Mouse (Mus musculus): ENCODE results near the gene Cubn. TPM values are rescaled to one million over a fixed set of nuclear protein-coding genes. Genes with fewer than 3 reads are reported as not detected.

Gene Cubn
- polyA plus RNA-seq, 1 experiment from 2014 or later, result 0.30 TPM

GRCm38 (mm10) chr2:13522106-13522505 lies 30.5 kb upstream of the Cubn start:
- no peaks in the 10 kb centered on the region for H3K9me3 ChIP-seq
- no peak overlapping the region for H3K4me2 ChIP-seq
- H3K36me3 ChIP-seq, result no peaks in the 10 kb centered on the region
- WGBS, result 34% methylated on average over 8 of the region's 8 CpGs
- no peak overlapping the region for H3K27ac ChIP-seq (replicated peaks)
- no peak for ATAC-seq (ENCODE audit: low FRiP score, low read depth)
- H3K27me3 ChIP-seq, result no peaks in the 10 kb centered on the region
- H3K9ac ChIP-seq, result no peak overlapping the region
- H3K4me3 ChIP-seq, result no peak overlapping the region
- H3K4me1 ChIP-seq (replicated peaks), result 0 out of 2 replicates have a peak, but pooled peaks cover 2% of the 10 kb centered on the region

- Histone ChIP-seq H3K27ac (replicated peaks) (no peak overlapping the region), H3K36me3 (peaks cover 14% of the 10 kb centered on the region; the same call in 1 of the 2 replicates), H3K9ac (no peak overlapping the region), H3K4me1 (replicated peaks) (no peaks in the 10 kb centered on the region), H3K9me3 (no peaks in the 10 kb centered on the region), H3K27me3 (no peaks in the 10 kb centered on the region), H3K4me2 (no peak overlapping the region), H3K4me3 (no peak overlapping the region)
- 57% methylated on average over 4 of the region's 4 CpGs for WGBS
- no peak for ATAC-seq (ENCODE audit: low FRiP score, low read depth)
Measured at GRCm38 (mm10) chr2:13514949-13515348, 23.3 kb upstream of the Cubn start.

- 91% methylated on average over 2 of the region's 2 CpGs for WGBS
- Histone ChIP-seq H3K27ac (replicated peaks) (no peak overlapping the region), H3K4me3 (no peak overlapping the region), H3K9ac (no peak overlapping the region), H3K4me2 (no peak overlapping the region), H3K36me3 (no peaks in the 10 kb centered on the region), H3K27me3 (no peaks in the 10 kb centered on the region), H3K9me3 (no peaks in the 10 kb centered on the region), H3K4me1 (replicated peaks) (no peaks in the 10 kb centered on the region)
- ATAC-seq (ENCODE audit: low FRiP score, low read depth), result no peak
Measured at GRCm38 (mm10) chr2:13502717-13503116, 11.1 kb upstream of the Cubn start.

GRCm38 (mm10) chr2:13501553-13501952 lies 9.9 kb upstream of the Cubn start:
- Histone ChIP-seq H3K4me2 (no peak overlapping the region), H3K9ac (no peak overlapping the region), H3K4me1 (replicated peaks) (no peaks in the 10 kb centered on the region), H3K27me3 (no peaks in the 10 kb centered on the region), H3K27ac (replicated peaks) (no peak overlapping the region), H3K4me3 (no peak overlapping the region), H3K36me3 (no peaks in the 10 kb centered on the region), H3K9me3 (no peaks in the 10 kb centered on the region)
- ATAC-seq (ENCODE audit: low FRiP score, low read depth), result no peak
- WGBS, result 28% methylated on average over 5 of the region's 5 CpGs

GRCm38 (mm10) chr2:13500298-13500999 lies 8.8 kb upstream of the Cubn start:
- 28% methylated on average over 5 of the region's 5 CpGs for WGBS
- no peaks in the 10 kb centered on the region for H3K9me3 ChIP-seq
- peak; percentile 71 for ATAC-seq (ENCODE audit: low FRiP score, low read depth)

GRCm38 (mm10) chr2:13499196-13499595 lies 7.6 kb upstream of the Cubn start:
- 81% methylated on average over 7 of the region's 7 CpGs for WGBS
- H3K9me3 ChIP-seq, result no peaks in the 10 kb centered on the region
- no peak overlapping the region for H3K4me3 ChIP-seq

More at GRCm38 (mm10) chr2:13500298-13500999, 8.8 kb upstream of the Cubn start:
- Histone ChIP-seq H3K4me3 (no peak overlapping the region), H3K36me3 (no peaks in the 10 kb centered on the region), H3K27ac (replicated peaks) (no peak overlapping the region), H3K4me1 (replicated peaks) (no peaks in the 10 kb centered on the region), H3K9ac (no peak overlapping the region), H3K4me2 (no peak overlapping the region), H3K27me3 (no peaks in the 10 kb centered on the region)

GRCm38 (mm10) chr2:13496087-13496486 lies 4.5 kb upstream of the Cubn start:
- Histone ChIP-seq H3K4me1 (replicated peaks) (no peaks in the 10 kb centered on the region), H3K9ac (no peak overlapping the region)
- ATAC-seq (ENCODE audit: low FRiP score, low read depth), result no peak

More at GRCm38 (mm10) chr2:13499196-13499595, 7.6 kb upstream of the Cubn start:
- H3K4me2 ChIP-seq, result no peak overlapping the region
- no peaks in the 10 kb centered on the region for H3K36me3 ChIP-seq
- no peak overlapping the region for H3K27ac ChIP-seq (replicated peaks)
- H3K4me1 ChIP-seq (replicated peaks), result no peaks in the 10 kb centered on the region
- no peak for ATAC-seq (ENCODE audit: low FRiP score, low read depth)
- H3K9ac ChIP-seq, result no peak overlapping the region
- no peaks in the 10 kb centered on the region for H3K27me3 ChIP-seq

GRCm38 (mm10) chr2:13492927-13493326 lies 1.3 kb upstream of the Cubn start:
- Histone ChIP-seq H3K4me1 (replicated peaks) (no peaks in the 10 kb centered on the region), H3K27me3 (no peaks in the 10 kb centered on the region)

More at GRCm38 (mm10) chr2:13496087-13496486, 4.5 kb upstream of the Cubn start:
- H3K4me2 ChIP-seq, result no peak overlapping the region
- no peak overlapping the region for H3K4me3 ChIP-seq
- 77% methylated on average over 2 of the region's 2 CpGs for WGBS
- no peaks in the 10 kb centered on the region for H3K27me3 ChIP-seq
- H3K27ac ChIP-seq (replicated peaks), result no peak overlapping the region
- no peaks in the 10 kb centered on the region for H3K9me3 ChIP-seq
- H3K36me3 ChIP-seq, result no peaks in the 10 kb centered on the region

GRCm38 (mm10) chr2:13490480-13490879 lies 1.1 kb downstream of the Cubn start:
- WGBS, result 95% methylated on average over 2 of the region's 2 CpGs
- Histone ChIP-seq H3K9me3 (no peaks in the 10 kb centered on the region), H3K36me3 (no peaks in the 10 kb centered on the region), H3K27ac (replicated peaks) (no peak overlapping the region), H3K9ac (no peak overlapping the region), H3K4me1 (replicated peaks) (no peaks in the 10 kb centered on the region), H3K27me3 (no peaks in the 10 kb centered on the region), H3K4me2 (no peak overlapping the region), H3K4me3 (no peak overlapping the region)
- no peak for ATAC-seq (ENCODE audit: low FRiP score, low read depth)

More at GRCm38 (mm10) chr2:13492927-13493326, 1.3 kb upstream of the Cubn start:
- no peaks in the 10 kb centered on the region for H3K36me3 ChIP-seq
- H3K9ac ChIP-seq, result no peak overlapping the region
- H3K9me3 ChIP-seq, result no peaks in the 10 kb centered on the region
- H3K4me2 ChIP-seq, result no peak overlapping the region
- WGBS, result 77% methylated on average over 4 of the region's 4 CpGs
- ATAC-seq (ENCODE audit: low FRiP score, low read depth), result no peak
- H3K4me3 ChIP-seq, result no peak overlapping the region
- H3K27ac ChIP-seq (replicated peaks), result no peak overlapping the region

GRCm38 (mm10) chr2:13486470-13486869 lies 5.1 kb downstream of the Cubn start:
- ATAC-seq (ENCODE audit: low FRiP score, low read depth), result no peak
- 79% methylated on average over 8 of the region's 8 CpGs for WGBS
- no peak overlapping the region for H3K27ac ChIP-seq (replicated peaks)
- no peak overlapping the region for H3K9ac ChIP-seq
- H3K4me2 ChIP-seq, result no peak overlapping the region
- no peaks in the 10 kb centered on the region for H3K27me3 ChIP-seq
- no peaks in the 10 kb centered on the region for H3K4me1 ChIP-seq (replicated peaks)
- H3K36me3 ChIP-seq, result no peaks in the 10 kb centered on the region
- H3K4me3 ChIP-seq, result no peak overlapping the region
- no peaks in the 10 kb centered on the region for H3K9me3 ChIP-seq

GRCm38 (mm10) chr2:13484566-13484965 lies 7.0 kb downstream of the Cubn start:
- WGBS, result 79% methylated on average over 3 of the region's 3 CpGs
- no peak for ATAC-seq (ENCODE audit: low FRiP score, low read depth)

GRCm38 (mm10) chr2:13480744-13481143 lies 10.9 kb downstream of the Cubn start:
- no peak overlapping the region for H3K27ac ChIP-seq (replicated peaks)
- H3K9ac ChIP-seq, result no peak overlapping the region
- WGBS, result 90% methylated on average over 2 of the region's 2 CpGs
- no peaks in the 10 kb centered on the region for H3K27me3 ChIP-seq
- ATAC-seq (ENCODE audit: low FRiP score, low read depth), result no peak
- H3K4me1 ChIP-seq (replicated peaks), result no peaks in the 10 kb centered on the region
- no peak overlapping the region for H3K4me2 ChIP-seq
- no peak overlapping the region for H3K4me3 ChIP-seq
- H3K9me3 ChIP-seq, result no peaks in the 10 kb centered on the region
- no peaks in the 10 kb centered on the region for H3K36me3 ChIP-seq

More at GRCm38 (mm10) chr2:13484566-13484965, 7.0 kb downstream of the Cubn start:
- no peaks in the 10 kb centered on the region for H3K9me3 ChIP-seq
- no peak overlapping the region for H3K9ac ChIP-seq
- H3K27me3 ChIP-seq, result no peaks in the 10 kb centered on the region
- no peaks in the 10 kb centered on the region for H3K36me3 ChIP-seq
- no peak overlapping the region for H3K4me2 ChIP-seq
- no peaks in the 10 kb centered on the region for H3K4me1 ChIP-seq (replicated peaks)
- no peak overlapping the region for H3K27ac ChIP-seq (replicated peaks)
- no peak overlapping the region for H3K4me3 ChIP-seq

- H3K9me3 ChIP-seq, result no peaks in the 10 kb centered on the region
- H3K36me3 ChIP-seq, result no peaks in the 10 kb centered on the region
- H3K27me3 ChIP-seq, result no peaks in the 10 kb centered on the region
- no peak overlapping the region for H3K4me3 ChIP-seq
- H3K4me1 ChIP-seq (replicated peaks), result no peaks in the 10 kb centered on the region
- no peak overlapping the region for H3K4me2 ChIP-seq
- no peak overlapping the region for H3K9ac ChIP-seq
- ATAC-seq (ENCODE audit: low FRiP score, low read depth), result no peak
- no peak overlapping the region for H3K27ac ChIP-seq (replicated peaks)
- whole genome bisulfite sequencing, result 88% methylated on average over 7 of the region's 7 CpGs
Measured at GRCm38 (mm10) chr2:13479165-13479564, 12.4 kb downstream of the Cubn start.
